Mouse (Mus musculus) mouse embryonic stem cell (cell line): ENCODE data around the gene Plvap.
"Not testable (repeated sequence)": the region's sequence is repeated elsewhere in the genome, so short reads cannot be mapped to it uniquely, and the experiment has no call there.

Experiments
- in situ Hi-C, 2 experiments: fragments of 300-500 bp; cut with MboI; formaldehyde crosslinking; loops; 1 replicate in 1 of 2; 3 replicates in 1 of 2; pipeline ENCODE4 v1.14.3; 2019 to 2020; ENCODE audit warnings: low sequenced_read_pairs in 2 of 2, low pct_unique_long_range_greater_than_20kb in 1 of 2, mixed read lengths in 1 of 2; ENCODE audit not compliant: unreplicated experiment in 1 of 2

Gene Plvap

GRCm38 (mm10) chr8:71511644-71512043 is at the start of gene Plvap:
TSS of gene Plvap (minus strand) at chr8:71511752.
- in situ Hi-C loops = no loop called here

- in situ Hi-C loops = loop anchor here in 1 of 2 experiments (5.0 to 10.0 kb wide), 2 partner anchors 42 to 74 kb away; no protein-coding TSS in a partner anchor
Measured at GRCm38 (mm10) chr8:71560765-71561164, 49.2 kb upstream of the Plvap start.

GRCm38 (mm10) chr8:71560071-71560470 is 48.5 kb upstream of the Plvap start:
- in situ Hi-C loops = loop anchor here in 1 of 2 experiments (5.0 to 10.0 kb wide), 2 partner anchors 42 to 75 kb away; no protein-coding TSS in a partner anchor

- in situ Hi-C loops = no loop called here
Measured at GRCm38 (mm10) chr8:71558958-71559690, 47.6 kb upstream of the Plvap start.

- in situ Hi-C loops = no loop called here
Measured at GRCm38 (mm10) chr8:71558071-71558957, 46.8 kb upstream of the Plvap start, which contains the start of gene Tmem221. TSS of gene Tmem221 (minus strand) at chr8:71558871.

GRCm38 (mm10) chr8:71554644-71555043 is 43.1 kb upstream of the Plvap start:
- in situ Hi-C loops = no loop called here

- in situ Hi-C loops = no loop called here
Measured at GRCm38 (mm10) chr8:71554001-71554400, 42.4 kb upstream of the Plvap start.

- in situ Hi-C loops = no loop called here
Measured at GRCm38 (mm10) chr8:71552770-71553169, 41.2 kb upstream of the Plvap start.

- in situ Hi-C loops = no loop called here
Measured at GRCm38 (mm10) chr8:71550754-71551153, 39.2 kb upstream of the Plvap start.

- in situ Hi-C loops = no loop called here
Measured at GRCm38 (mm10) chr8:71547590-71547989, 36.0 kb upstream of the Plvap start.

GRCm38 (mm10) chr8:71545053-71545452 is 33.5 kb upstream of the Plvap start:
- in situ Hi-C loops = no loop called here

- in situ Hi-C loops = no loop called here
Measured at GRCm38 (mm10) chr8:71543755-71544154, 32.2 kb upstream of the Plvap start.

GRCm38 (mm10) chr8:71542632-71543343 is 31.2 kb upstream of the Plvap start, which contains the start of gene Mvb12a:
TSS of gene Mvb12a (plus strand) at chr8:71542922.
- in situ Hi-C loops = no loop called here

GRCm38 (mm10) chr8:71537028-71537867 is 25.7 kb upstream of the Plvap start, which contains the start of gene Bst2:
TSS of gene Bst2 (minus strand) at chr8:71537456.
- in situ Hi-C loops = no loop called here

- in situ Hi-C loops = no loop called here
Measured at GRCm38 (mm10) chr8:71535663-71536062, 24.1 kb upstream of the Plvap start.

- in situ Hi-C loops = no loop called here
Measured at GRCm38 (mm10) chr8:71534263-71534810, 22.8 kb upstream of the Plvap start.

GRCm38 (mm10) chr8:71530735-71531467 is 19.3 kb upstream of the Plvap start:
- in situ Hi-C loops = not testable (repeated sequence)
